Mouse (Mus musculus): ENCODE measurements around the gene Gm1123.
A peak's percentile ranks its signal among the peaks of the same experiment; 100 is the strongest.

Gene Gm1123

DNA sequence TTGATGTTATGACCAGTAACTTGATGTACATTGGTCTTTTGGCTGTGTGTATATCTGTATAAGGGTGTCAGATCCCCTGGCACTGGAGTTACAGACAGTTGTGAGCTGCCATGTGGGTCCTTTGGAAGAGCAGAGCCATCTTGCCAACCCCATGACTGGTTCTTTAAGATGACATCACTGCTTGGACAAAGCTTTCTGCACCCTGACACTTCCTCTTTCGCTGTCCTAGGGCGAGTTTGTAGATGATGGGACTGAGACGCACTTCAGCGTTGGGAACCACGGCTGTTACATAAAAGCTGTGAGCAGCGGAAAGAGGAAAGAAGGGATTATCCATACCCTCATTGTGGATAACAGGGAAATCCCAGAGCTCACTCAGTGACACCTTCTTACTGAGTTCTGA, 34.2 kb downstream of the Gm1123 start:
- no peak for DNase-seq (ENCODE audit: low spot score in 2 of 2)

DNA sequence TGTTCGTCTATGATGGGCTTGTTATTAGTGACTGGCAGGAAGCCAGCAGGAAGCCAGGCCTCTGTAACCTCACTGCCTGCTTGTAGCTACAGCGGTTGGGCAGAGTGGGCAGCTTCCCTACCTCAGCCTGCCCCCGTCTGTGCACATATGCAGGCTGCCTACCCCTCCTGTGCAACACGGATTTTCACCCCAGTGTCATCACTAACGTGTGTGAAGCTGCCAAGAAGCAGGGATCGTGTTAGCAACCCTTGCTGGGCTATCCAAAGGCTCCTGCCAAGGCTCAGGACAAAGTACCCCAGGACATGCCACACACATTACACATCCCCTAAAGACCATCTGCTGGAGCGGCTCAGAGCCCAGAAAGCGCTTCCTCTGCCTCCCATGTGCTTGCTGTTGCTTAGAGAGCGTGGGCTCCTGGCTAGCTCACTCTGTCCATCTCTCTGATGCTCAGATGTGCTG, 35.6 kb downstream of the Gm1123 start:
- DNase-seq (ENCODE audit: low spot score in 2 of 2): no peak

DNA sequence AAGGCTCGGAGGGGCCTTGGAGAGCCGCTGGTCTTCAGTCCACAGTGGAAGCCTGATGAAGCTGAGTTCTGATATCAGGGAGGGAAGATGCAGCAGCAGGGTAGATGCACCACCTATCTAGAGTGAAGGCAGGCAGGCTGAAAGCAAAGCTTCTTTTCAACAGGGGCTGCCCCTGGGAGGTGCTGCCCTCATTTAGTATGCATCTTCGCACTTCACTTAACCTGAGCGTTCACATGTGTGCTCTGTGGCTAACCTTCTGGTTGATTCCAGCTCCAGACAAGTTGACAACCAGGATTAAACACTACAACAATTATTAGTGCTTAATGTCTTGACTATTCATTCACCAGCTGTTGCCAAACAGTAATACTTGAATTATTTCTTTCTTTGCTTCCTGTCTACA, 41.4 kb downstream of the Gm1123 start:
- no peak for DNase-seq (ENCODE audit: low spot score in 2 of 2)

DNA sequence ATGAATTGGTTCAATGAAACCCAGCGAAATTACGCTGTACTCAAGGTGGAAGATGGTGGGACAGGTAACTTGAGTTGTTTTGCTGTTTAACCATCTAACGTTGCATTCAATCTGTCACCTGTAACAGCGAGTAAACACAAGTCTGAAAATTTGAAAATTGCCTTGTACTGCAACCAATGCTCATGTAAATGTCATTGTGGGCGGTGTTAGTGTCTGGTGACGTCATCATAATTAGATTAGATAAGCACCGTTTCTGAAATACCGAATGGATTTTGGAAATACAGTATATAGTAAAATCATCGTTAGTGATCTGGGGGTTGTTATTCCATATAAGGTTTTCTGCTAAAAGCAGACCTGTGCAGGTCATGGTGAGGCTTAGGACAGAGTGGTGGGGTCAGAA, 48.4 kb downstream of the Gm1123 start:
- DNase-seq (ENCODE audit: low spot score in 2 of 2): no peak

DNA sequence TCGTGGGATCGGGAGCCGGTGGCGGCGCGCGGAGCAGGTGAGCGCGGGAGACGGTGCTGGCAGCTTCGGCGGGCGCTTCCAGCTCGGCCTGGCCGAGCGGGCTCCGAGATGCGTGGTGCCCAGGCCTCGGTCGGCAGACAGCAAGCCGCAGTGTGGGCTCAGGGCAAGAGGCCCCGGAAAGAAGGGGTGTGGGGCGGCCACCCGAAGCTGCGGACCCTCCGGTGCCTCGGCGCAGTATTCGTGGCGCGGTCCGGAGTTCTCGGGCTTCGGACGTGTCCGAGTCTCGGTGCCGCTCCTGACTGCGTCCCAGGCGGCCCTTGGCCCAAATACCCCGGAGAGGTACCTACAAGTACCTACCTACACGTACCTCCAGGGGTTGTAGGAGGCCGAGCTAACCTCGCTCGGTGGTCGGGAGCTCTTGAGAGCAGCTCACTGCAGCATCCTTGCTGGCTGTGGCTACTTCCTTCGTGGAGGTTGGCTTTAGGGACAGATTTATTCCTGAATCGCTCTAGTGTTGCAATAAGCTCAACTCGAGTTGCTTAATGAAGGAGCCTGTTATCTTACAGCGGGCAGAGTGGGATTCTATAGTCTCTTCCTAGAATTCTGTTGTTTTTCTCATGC, 48.9 kb downstream of the Gm1123 start:
- DNase-seq (ENCODE audit: low spot score in 2 of 2): no peak

DNA sequence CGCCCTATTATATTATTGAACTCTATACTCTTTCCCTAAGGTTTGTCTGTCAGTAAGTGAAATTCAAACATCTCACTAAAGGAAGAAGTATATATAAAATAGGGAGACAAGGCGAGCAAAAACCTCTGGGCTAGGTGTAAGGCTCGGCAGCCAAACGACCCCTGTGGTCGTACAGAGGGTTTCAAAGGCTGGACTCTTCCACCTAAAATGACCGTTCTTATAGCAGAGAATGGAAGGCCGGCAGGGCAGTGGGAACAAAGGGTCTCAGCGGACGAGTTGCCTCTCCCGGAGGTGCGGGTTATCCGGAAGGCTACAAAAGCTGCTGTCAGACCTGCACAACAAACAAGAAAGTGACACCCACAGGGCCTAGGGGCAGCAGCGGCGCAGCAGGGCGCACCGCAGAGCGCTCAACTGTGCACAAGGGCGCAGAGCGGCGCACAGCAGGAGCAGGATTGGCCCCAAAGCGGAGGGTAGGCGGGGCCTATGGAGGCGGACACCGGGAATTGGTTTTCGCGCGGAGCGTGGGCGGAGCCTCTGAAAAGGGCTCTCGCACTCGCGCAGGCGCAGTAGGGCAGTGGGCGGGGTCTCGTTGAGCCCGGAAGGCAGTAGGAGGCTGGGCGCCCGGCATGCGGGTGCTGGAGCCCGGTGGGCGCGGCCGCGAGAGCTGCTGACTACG, 49.6 kb downstream of the Gm1123 start, which contains the start of gene Faim:
Gene Faim, plus strand, starts transcription at position 574 of the 676 bp plus-strand sequence.
- peak; percentile 99 to 100 for DNase-seq (ENCODE audit: low spot score in 2 of 2)

DNA sequence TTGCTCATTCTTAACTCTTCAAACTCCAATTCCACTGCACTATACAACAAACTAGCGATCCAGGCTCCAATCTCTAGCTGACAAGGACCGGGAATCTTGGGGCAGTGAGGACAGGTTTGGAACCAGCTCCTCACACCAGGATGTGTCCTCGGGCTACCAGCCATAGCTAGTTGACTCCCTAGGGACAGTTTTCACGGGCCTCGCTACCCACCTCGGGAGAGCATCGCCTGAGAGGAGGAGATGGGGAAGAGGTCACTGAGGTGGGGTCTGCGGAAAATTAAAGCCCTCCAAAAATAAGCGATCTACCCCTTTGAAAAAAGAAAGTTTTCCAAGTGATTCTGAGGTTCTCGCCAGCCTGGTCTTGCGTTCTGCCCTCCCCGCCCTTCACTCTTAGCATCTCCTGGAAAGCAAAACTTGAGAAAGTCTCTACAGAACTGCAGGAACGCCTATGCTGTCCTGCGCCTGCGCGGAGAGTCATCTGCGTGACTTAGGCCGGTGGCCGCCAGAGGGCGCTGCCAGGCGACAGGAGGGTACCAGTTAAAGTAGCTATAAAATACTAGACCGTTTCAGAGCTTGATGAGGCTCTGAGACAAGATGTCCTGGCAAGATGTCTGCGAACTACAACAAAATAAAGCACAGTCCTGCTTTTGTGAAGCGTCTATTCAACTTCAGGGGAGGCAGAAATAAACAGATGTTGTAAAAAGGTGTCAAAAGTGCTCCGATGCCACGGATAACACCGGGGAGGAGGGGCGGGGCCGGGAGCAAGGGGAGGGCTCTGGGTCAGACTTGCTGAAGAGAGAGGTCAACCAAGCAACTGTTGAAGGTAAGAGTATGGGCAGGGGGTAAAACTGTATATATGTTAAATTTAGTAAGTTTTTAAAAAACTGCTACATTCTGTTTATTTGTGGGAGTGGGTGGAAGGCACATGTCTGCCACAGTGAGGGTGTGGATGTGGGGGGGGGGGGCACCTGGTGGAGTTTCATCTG, 55.8 kb downstream of the Gm1123 start:
- DNase-seq (ENCODE audit: low spot score in 2 of 2): peak; percentile 77 to 93

DNA sequence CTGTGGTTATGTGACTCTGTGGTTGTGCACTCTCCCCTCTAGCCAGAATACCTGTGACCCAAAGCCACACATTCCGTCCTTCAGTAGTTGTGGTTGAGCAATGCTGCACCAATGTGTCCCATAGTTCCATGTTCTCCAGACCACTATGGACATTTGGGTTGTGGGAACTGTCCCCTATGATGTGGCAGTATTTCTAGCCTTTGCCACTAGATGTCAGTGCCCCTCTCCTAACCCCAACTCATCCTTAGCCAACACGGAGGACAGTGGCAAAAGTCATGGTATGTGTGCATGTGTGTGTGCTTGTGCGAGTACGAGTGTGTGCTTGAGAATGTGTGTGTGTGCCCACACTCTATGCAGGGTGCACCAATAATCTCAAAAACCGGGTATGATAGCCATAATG, 59.0 kb downstream of the Gm1123 start:
- DNase-seq (ENCODE audit: low spot score in 2 of 2): no peak

DNA sequence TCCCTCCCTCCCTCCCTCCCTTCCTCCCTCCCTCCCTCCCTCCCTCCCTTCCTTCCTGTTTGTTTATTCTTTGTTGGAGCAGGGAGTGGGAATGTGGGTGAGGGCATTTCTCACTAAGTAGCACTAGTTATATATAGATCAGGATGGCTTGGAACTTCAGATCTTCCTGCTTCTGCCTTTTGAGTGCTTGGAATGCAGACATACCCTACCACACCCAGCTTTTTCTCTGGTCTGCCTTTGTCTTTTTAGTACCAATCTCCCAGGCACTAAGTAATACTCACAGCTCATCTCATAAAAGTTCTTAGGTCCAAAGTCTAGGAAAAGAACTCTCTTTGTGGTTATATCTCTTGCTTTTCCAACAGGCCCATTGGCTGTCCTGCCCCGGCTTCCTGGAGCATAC, 59.4 kb downstream of the Gm1123 start:
- no peak for DNase-seq (ENCODE audit: low spot score in 2 of 2)

DNA sequence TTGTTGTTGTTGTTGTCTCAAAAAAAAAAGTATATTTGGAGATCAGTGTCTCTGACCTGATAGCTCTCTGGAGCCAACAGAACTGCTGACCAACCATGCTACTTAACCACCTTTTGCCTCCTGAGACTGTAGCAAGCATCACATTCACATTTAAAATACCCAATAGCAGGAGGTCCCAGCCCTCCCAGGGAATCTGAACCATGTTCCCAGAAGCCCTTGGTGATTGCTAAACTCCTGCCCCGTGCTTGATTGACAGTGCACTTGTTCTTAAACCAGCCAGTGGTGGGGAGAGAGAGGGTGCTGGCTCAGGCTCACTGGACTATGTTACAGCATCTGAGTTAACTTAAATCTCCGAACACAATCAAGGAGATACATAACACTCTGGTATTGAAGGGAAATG, 60.6 kb downstream of the Gm1123 start:
- no peak for DNase-seq (ENCODE audit: low spot score in 2 of 2)

DNA sequence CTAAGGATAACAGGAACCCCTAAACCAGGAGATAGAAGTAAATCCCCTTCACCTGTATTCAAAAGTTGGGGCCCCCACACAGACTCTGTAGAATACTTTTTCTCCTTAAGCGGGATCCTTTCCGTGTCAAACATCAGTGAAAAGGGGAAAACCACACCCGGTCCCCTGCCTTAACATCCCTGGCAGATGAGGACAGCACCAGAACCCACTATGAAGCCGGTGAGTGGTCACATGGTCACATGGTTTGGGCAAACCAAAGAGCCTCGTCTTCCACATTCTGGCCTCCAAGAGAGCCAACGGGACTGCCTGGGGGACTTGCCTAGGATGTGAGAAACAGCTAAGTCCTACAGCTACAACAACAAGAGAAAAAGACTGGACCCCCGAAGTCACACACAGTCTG, 62.0 kb downstream of the Gm1123 start:
- DNase-seq (ENCODE audit: low spot score in 2 of 2): no peak

DNA sequence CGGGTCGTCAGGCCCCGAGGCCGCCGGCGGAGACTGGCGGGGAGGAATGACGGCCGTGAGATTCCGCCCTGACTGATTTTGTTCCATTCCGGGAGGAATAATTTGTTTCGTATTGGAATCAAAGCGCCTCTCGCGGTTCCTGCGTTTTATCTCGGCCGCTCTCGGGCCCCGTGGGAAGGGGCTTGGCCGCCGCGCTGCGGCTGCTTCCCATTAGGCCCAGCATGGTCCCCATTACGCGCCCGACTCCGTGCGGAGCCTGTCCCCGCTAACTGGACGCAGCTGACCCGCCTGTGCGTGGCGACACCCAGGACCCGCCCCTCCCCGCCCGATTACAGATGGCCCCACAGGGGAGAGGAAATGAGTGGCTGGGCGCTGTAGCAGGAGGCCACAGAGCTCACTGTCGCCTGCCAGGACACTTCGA, 62.4 kb downstream of the Gm1123 start:
- no peak for DNase-seq (ENCODE audit: low spot score in 2 of 2)

DNA sequence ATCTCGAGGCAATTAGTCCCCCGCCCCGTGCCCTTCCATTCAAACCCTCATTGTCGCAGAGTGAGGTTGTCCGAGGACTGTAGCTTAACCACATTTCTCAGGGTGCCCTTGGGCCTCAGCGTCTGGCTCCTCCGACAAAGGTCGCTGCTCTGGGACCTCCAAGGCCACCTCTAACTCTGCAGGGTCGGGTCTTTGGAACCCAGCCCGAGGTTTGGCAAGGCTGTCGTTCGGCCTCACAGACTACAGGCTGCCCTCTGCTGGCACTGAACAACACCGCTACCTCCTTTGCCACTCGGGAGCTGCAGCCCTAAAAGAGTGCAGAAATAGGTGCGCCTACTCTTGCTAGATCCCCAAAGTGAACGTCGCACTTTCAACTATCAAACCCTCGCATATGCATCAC, 70.4 kb downstream of the Gm1123 start:
- peak in 1 of 2 experiments; percentile 38 for DNase-seq (ENCODE audit: low spot score in 2 of 2)

DNA sequence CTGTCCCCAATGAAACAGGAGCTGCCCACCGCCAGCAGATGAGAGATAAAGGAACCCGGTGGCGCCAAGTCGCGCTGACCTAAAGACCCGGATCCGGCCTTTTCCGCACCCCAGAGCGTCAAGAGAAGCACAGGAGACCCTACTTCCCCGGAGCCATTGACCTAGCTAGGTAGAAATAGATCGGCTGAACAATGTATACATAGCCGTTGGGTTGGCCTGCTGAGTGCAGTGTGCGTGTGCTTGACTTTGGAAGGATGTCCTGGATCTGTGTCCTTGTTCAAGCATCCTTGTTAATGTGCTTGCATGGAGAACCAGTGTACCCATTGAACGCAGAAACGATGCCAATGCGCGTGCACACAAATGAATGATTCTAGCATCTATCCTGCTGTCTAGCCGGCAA, 71.9 kb downstream of the Gm1123 start:
- DNase-seq (ENCODE audit: low spot score in 2 of 2): no peak

DNA sequence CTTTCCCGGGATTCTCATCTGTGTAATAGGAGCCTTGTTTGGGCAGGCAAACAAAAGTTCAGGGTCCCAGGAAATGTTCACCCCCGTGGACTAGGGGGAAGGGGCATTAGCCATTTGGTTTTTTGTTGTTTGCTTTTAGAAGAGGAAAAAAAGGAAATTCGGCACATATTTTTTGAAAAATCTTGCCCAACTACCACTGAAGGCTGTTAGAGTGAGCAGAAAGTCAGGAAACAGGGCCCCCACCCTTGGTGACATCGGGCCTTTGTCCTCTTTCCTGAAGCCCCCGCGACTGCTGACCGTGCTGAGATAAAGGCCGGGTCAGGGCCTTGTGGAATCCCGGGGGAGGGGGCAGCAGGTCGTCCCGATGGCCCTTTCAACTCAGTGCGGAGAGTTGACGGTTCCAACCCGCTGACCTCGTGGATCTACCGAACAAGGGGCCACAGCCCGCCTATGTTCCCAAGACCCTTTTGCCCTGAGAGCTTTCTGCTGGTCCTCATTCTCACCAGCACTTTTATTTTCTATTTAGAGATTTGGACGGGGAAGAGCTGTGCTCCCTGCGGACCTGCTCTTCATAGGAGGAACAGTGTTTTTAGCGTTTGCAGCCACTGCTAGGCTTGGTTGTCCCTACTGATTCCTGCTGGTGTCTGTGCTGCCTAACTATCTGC, 72.9 kb downstream of the Gm1123 start:
- DNase-seq (ENCODE audit: low spot score in 2 of 2): no peak

DNA sequence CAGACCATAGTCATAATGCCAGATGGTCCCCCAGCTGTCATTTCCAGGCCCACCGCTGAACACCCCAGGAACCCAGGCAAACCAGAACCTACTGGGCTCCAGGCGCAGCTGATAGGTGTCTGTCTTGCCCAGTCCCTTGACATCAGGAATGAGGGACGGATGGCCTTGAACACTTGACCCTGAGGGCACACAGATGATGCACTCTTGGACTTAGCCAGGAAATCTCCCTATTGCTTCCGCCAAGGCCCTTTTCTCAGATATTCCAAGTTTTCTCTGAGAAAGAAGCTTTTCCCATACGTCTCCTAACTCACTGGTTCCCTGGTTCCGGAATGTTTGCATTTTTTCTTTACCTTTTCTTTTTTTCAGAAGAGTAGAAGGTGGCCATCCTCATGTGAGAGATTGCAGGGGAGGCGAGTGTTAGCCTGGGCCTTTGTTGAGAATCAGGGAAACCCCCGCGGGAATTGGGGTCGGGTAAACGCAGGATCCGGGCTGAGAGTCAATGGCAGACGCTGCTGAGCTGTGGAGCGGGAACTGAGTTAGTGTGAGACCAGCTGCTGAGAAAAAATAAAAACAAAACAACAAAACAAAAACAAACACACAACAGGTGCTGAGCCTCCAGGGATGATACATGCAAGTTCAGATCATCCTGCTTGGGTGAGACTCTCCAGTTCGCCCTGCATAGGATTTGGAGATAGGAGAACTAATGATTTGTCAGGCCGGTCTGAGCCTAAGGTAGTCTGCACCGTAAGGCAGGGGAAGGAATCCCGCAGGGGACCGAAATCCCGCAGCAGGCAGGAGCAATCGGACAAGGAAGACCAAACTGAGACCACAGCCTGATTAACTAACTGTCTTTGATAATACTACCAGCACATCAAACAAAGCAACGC, 73.7 kb downstream of the Gm1123 start:
- DNase-seq (ENCODE audit: low spot score in 2 of 2): no peak

DNA sequence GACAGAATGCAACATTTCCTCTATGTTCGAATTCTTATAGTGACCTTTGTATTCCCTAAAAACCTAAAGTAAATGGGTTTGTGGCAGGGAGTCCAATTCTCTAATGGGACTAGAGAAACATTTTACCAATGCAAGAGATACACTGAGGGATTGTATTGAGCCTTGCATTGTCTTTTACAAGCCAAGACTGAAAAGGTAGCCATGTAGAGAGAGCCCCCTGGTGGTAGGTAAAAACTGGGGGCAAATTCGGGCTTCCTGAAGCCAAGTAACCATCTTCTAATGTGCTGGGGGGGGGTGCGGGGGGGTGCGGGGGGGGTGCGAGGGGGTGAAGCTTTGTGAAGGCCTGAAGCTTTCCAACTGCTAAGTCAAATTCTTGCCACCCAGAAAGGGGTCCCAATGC, 75.2 kb downstream of the Gm1123 start:
- DNase-seq (ENCODE audit: low spot score in 2 of 2): no peak

DNA sequence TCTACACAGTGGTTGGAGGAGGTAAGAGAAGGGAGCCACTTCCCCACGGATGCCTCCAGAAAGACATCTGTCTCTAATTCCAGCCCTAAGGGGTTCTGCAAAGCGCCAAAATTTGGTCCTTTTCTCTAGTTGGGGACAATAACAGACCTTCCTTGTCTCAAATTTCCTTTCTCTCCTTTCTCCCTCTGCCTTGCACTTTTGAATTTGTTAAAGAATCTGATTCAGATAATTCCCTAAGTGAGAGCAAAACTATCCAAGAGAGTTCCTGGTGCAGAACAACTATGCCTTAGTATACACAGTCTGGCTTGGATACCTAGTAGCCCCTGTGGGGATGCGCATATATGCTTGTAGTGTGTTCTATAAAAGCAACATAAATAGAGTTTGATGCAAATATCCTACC, 75.7 kb downstream of the Gm1123 start:
- no peak for DNase-seq (ENCODE audit: low spot score in 2 of 2)

DNA sequence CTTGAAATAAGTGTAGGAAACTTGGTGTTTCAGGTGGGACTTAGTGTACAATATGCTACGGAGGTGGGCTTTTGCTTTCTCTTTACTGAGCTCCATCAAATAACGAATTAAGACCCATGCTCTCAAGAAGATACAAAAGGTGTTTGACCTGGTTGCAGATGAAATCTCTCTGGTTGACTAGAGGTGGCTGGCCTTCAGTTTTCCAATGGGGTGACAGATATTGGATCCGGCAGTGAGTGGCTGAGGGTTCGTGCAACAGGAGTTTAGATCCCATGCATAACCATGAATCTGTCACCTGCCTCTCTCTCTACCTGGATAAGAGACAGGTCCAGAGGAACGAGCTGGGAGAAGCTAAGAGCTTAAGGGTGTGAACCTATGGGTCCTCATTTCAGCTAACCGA, 76.9 kb downstream of the Gm1123 start:
- no peak for DNase-seq (ENCODE audit: low spot score in 2 of 2)

DNA sequence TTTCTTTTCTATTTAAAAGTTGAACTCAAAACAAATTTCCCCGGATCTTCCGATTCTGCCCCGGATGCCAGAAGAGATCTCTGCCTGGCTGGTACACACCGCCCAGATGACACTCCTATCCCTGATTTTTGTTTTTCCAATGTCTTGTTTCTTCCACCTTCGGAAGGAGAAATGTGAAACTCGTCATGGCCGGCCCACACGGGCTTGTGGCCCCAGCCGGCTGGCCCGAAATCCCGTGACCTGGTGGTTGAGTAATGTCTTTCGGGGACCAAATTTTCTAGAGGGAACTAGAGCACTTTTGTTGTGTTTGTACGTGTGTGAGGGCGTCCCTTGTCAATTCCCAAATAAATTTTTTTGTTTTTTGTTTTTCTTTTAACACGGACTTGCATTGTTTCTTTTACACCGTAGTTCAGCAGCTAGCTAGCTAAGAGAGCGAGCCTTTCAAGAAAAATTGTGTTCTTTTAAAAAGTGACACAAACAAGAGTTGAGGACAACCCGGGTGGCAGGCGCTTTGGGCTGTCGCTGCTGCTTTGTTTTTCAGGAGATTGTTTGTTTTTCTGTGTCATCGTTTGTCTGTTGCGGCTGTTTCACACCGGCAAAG, 77.7 kb downstream of the Gm1123 start:
- DNase-seq (ENCODE audit: low spot score in 2 of 2): no peak

Data from spleen, postnatal 10 days (tissue).